Mouse (Mus musculus) kidney, adult 2 months (tissue): ENCODE measurements around the gene Pknox2. TPM values are rescaled to one million over a fixed set of nuclear protein-coding genes. Genes with fewer than 3 reads are reported as not detected.
A peak's percentile ranks its signal among the peaks of the same experiment; 100 is the strongest.

Source experiments
- DNase-seq: peaks from one replicate; pipeline ENCODE4 v3.0.0; 2021
- H3K27ac ChIP-seq: fragments of 200-500 bp; 2 replicates; pipeline ENCODE4 v1.5.1; 2012; ENCODE audit warnings: low read depth, low read length, control low read depth, inconsistent platforms; ENCODE audit not compliant: insufficient read depth
- H3K27me3 ChIP-seq: fragments of 200-500 bp; replicated peaks from 2 replicates; pipeline ENCODE4 v1.6.1; 2012; ENCODE audit warnings: mild to moderate bottlenecking, moderate library complexity, low read length, inconsistent platforms; ENCODE audit not compliant: control insufficient read depth, insufficient read depth
- H3K36me3 ChIP-seq: fragments of 200-500 bp; 2 replicates; pipeline ENCODE4 v1.6.1; 2012; ENCODE audit warnings: mild to moderate bottlenecking, moderate library complexity, low read length, inconsistent platforms; ENCODE audit not compliant: control insufficient read depth, insufficient read depth
- H3K4me1 ChIP-seq: fragments of 200-500 bp; 2 replicates; pipeline ENCODE4 v1.6.1; 2011; ENCODE audit warnings: low read length; ENCODE audit not compliant: control insufficient read depth, insufficient read depth
- H3K4me3 ChIP-seq: fragments of 200-500 bp; 2 replicates; pipeline ENCODE4 v1.5.1; 2011; ENCODE audit warnings: mild to moderate bottlenecking, low read depth, low read length, control low read depth; ENCODE audit not compliant: insufficient read depth
- CTCF ChIP-seq: fragments of 200-500 bp; conservative IDR thresholded peaks from 2 replicates; pipeline ENCODE4 v1.5.1; 2011; ENCODE audit warnings: low read depth, mild to moderate bottlenecking, control low read depth, low read length, moderate library complexity, mixed read lengths; ENCODE audit not compliant: insufficient read depth, insufficient read length
- POLR2A ChIP-seq: fragments of 200-500 bp; IDR thresholded peaks from one replicate; pipeline ENCODE4 v1.6.1; 2011; ENCODE audit warnings: low read depth, low read length, control low read depth
- WGBS: fragments of 180-500 bp; shearing (Covaris S2); methylation state at CpG from one replicate; pipeline ENCODE4 v1.1.7; 2018; 5-methylcytosine and 5-hydroxymethylcytosine counted together
- polyA plus RNA-seq: library from polyadenylated mRNA; depleted of rRNA; stranded (reverse); fragments of >200 nt; gene quantifications from 2 replicates; pipeline ENCODE4 v1.2.3, GENCODE M21; 2012

The Pknox2 gene
- polyA plus RNA-seq, 1 experiment = 7.1 TPM

DNA sequence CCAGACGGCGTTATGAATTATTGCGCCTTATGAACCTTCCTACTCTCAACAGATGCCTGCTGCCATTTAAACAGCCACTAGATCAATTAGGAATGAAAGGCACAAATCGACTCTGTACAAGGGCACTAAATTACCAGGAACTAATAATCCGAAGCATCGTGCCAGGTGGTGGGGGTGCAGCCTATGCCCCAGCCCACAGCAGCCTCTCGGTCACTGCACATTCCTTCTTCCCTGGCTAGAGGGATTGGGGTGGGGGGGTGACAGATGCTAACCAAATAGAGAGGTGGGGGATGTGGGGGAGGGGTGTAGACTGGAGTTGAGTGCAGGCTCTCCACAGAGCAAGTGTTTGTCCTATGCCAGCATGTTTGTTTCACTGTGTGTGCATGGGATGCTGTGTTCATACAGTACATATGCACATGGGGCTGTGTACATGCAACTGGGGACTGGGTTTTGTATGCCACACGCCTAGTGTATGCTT lies 208.6 kb downstream of the Pknox2 start:
- DNase-seq = no peak
- Histone ChIP-seq H3K27me3 (no peaks in the 10 kb centered on the region; the same call in 1 of the 2 replicates), H3K4me3 (no peak overlapping the region), H3K27ac (no peak overlapping the region), H3K4me1 (no peaks in the 10 kb centered on the region), H3K36me3 (no peaks in the 10 kb centered on the region)
- TF ChIP-seq CTCF = no peak
- no peak for TF ChIP-seq POLR2A
- WGBS = 47% methylated on average over 8 of the region's 8 CpGs

DNA sequence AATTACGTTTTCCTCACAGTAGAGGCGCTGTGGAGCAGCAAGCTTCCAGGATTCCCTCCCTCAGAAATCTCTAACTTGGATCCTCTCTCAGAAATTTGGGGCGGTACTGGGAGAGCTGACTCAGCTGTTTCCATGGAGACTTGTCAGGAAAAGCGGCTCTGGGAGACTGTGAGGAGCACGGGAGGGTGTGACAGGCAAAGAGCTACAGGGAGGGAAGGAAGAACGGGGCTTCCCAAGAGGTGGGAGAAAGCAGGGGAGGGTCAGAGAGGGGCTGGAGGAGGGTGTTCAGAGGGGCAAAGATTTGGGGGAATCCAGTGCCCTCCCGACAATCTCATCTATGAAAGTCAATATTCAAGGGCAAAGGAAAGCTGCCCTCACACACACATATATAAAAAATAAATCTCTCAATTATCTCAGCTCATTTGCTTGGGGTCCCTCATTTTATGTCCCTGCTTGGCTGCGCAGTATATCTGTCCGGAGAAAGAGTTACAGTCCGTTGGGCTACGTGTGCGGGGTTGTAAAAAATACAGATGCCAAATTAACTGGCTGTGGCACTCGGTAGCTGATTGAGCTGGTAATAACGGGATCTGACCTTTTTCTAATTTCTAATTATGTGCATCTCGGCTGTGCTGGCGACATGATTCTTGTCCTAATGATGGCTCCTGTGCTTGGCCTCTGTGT lies 213.3 kb downstream of the Pknox2 start:
- TF ChIP-seq CTCF = peak; percentile 40
- no peak for TF ChIP-seq POLR2A
- Histone ChIP-seq H3K27me3 (no peaks in the 10 kb centered on the region; the same call in 1 of the 2 replicates), H3K4me3 (no peak overlapping the region), H3K27ac (no peak overlapping the region), H3K36me3 (no peaks in the 10 kb centered on the region), H3K4me1 (no peaks in the 10 kb centered on the region)
- DNase-seq = peak; percentile 60
- 20% methylated on average over 16 of the region's 16 CpGs for WGBS

DNA sequence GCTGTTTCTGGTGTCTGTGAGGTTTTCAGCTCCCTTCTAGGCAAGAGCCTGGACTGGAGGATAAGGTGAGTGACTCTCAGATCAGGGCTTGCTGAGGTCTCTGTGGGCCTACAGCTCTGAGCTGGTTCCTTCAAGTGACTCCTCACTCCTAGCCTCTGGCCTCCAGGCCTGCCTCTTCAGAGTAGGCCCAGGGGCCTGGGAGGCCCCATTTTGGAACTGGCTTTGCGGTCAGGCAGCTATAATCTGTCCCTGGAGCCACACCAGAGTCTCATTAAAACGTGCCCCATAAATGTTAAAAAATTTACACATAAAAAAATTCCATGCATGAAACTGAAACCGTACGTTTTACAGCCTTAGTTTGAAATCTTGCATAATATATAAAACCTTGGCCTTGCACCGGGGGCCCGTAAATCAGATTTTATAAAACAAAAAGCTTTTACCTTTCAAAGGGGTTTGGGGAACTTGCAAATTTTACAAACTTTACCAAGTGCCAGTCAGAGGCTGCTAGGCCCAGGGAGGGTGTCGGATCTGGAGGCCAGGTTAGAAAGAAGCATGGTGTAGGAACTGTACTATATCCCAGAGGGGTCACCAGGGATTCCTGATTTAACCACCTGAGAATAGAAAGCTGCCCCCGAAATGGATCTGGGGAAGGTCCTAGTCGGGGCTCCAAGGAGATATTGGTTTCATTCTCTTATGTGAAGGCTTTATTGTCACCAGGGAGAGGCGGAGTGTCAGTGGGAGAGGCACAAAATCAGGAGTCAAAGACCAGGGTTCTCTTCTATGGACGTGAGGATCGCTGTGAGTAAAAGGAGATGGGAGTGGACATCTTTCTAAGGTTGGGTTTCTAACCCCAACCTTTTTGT lies 214.0 kb downstream of the Pknox2 start:
- Histone ChIP-seq H3K4me1 (no peaks in the 10 kb centered on the region), H3K4me3 (no peak overlapping the region), H3K27me3 (no peaks in the 10 kb centered on the region; the same call in 1 of the 2 replicates), H3K36me3 (no peaks in the 10 kb centered on the region), H3K27ac (no peak overlapping the region)
- TF ChIP-seq POLR2A (no peak), CTCF (no peak)
- WGBS = 72% methylated on average over 12 of the region's 12 CpGs
- no peak for DNase-seq

DNA sequence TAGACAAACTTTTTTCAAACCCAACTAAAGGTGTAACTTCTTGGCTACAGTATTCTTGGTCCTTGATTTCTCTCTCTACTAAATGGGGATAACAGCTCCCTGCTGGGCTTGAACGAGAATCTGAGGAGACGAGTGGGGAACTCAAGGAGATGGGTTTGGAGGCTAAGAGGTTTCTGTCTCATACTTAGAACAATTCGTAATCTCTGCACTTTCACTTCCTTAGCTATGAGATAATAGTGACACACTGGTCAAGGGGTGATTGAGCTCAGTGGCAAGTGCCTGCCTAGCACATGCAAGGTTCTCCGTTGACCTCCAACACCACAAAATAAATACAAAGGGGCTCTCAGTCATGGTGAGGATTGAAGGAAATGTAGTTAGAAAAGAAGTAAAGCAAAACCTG lies 215.6 kb downstream of the Pknox2 start:
- Histone ChIP-seq H3K27ac (no peak overlapping the region), H3K4me1 (no peaks in the 10 kb centered on the region), H3K36me3 (no peaks in the 10 kb centered on the region), H3K4me3 (no peak overlapping the region), H3K27me3 (no peaks in the 10 kb centered on the region; the same call in 1 of the 2 replicates)
- no peak for DNase-seq
- 78% methylated on average over 4 of the region's 4 CpGs for WGBS
- TF ChIP-seq CTCF (no peak), POLR2A (no peak)

DNA sequence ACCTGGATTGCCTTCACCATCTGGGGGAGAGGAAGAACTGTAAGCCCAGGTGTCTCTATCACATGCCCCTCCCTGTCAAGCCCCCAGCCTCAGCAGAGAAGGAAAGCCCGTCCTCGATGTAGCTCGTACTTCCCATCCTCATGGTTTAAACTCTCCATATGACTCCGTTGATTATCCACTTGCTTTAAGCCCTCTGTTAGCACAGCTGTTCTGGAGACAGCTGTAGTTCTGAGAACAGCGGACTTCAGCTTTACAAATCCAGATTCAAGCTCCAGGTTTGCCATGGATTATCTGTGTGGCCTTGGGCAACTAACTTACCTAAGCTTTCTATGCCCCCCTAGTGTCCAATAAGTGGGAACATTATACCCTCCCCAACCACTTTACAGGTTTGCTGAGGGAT lies 223.5 kb downstream of the Pknox2 start:
- no peaks in the 10 kb centered on the region for H3K4me1 ChIP-seq
- H3K27me3 ChIP-seq = no peaks in the 10 kb centered on the region
- TF ChIP-seq CTCF = no peak
- no peak for TF ChIP-seq POLR2A
- no peak for DNase-seq
- H3K36me3 ChIP-seq = no peaks in the 10 kb centered on the region
- WGBS = 92% methylated on average over 5 of the region's 5 CpGs
- H3K4me3 ChIP-seq = no peak overlapping the region
- H3K27ac ChIP-seq = no peak overlapping the region

DNA sequence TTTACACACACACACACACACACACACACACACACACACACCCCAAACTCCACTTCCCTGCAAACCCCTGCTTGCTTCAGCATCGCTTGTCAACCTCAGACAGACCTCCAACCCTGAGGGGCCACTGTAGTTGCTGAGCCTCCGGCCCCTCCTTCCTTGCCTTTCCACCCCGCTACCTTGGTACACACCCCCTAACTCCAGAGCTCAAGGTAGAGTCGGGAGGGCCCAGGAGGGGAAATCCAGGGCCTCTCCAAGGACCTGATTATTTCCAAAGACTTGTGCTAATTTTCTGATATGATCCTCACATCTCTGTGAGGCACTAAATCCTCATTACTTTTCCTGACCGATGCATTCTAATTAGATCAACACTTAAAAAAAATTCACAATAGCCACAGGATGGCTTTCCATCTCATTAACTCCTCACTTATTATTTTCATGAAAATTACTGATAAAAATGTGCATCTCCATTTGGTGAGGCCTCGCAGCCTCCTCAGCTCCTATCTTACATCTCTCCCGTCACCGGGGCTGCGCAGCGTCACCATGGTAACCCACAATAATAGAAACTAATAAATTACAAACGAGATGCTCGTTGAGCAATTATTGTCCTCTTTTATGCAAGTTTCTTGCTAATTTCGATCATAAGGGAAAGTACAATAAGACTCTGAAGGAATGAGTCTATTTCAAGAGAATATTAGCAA lies 225.3 kb downstream of the Pknox2 start:
- TF ChIP-seq CTCF (no peak), POLR2A (no peak)
- Histone ChIP-seq H3K27ac (no peak overlapping the region), H3K4me1 (no peaks in the 10 kb centered on the region), H3K27me3 (no peaks in the 10 kb centered on the region), H3K4me3 (no peak overlapping the region), H3K36me3 (no peaks in the 10 kb centered on the region)
- WGBS = 69% methylated on average over 13 of the region's 13 CpGs
- DNase-seq = no peak
